Mouse (Mus musculus): ENCODE measurements around the gene Krtap5-2. TPM values are rescaled to one million over a fixed set of nuclear protein-coding genes. Genes with fewer than 3 reads are reported as not detected.
"Not testable (repeated sequence)": the region's sequence is repeated elsewhere in the genome, so short reads cannot be mapped to it uniquely, and the experiment has no call there.

The Krtap5-2 gene
- polyA plus RNA-seq, 1 experiment from 2014 or later = not detected

GRCm38 (mm10) chr7:142165639-142166038, 10.2 kb downstream of the Krtap5-2 start, which contains the start of gene Gm4553:
TSS of gene Gm4553 (minus strand) at chr7:142165739.
- not testable (repeated sequence) for H3K9me3 ChIP-seq; H3K4me3 ChIP-seq (replicated peaks); H3K36me3 ChIP-seq; H3K27ac ChIP-seq; H3K4me1 ChIP-seq; H3K9ac ChIP-seq; ATAC-seq (ENCODE audit: insufficient read depth, low FRiP score, low read depth); H3K4me2 ChIP-seq; H3K27me3 ChIP-seq (replicated peaks)

- 89% methylated on average over 3 of the region's 3 CpGs for WGBS
- H3K27me3 ChIP-seq (replicated peaks) = no peaks in the 10 kb centered on the region
- no peak overlapping the region for H3K4me2 ChIP-seq
- H3K9me3 ChIP-seq = no peaks in the 10 kb centered on the region
- H3K9ac ChIP-seq = no peak overlapping the region
- H3K4me1 ChIP-seq = no peaks in the 10 kb centered on the region
- ATAC-seq (ENCODE audit: insufficient read depth, low FRiP score, low read depth) = no peak
- no peaks in the 10 kb centered on the region for H3K36me3 ChIP-seq
- no peak overlapping the region for H3K4me3 ChIP-seq (replicated peaks)
- no peak overlapping the region for H3K27ac ChIP-seq
These were observed 16.4 kb downstream of the Krtap5-2 start for GRCm38 (mm10) chr7:142159366-142159765.

- not testable (repeated sequence) for H3K36me3 ChIP-seq; H3K4me1 ChIP-seq; H3K4me3 ChIP-seq (replicated peaks); H3K9me3 ChIP-seq; H3K4me2 ChIP-seq; H3K27ac ChIP-seq; ATAC-seq (ENCODE audit: insufficient read depth, low FRiP score, low read depth); H3K27me3 ChIP-seq (replicated peaks); H3K9ac ChIP-seq
- 39% methylated on average over 2 of the region's 2 CpGs for WGBS
These were observed 18.8 kb downstream of the Krtap5-2 start, which contains the start of gene Gm29735 for GRCm38 (mm10) chr7:142157013-142157412. TSS of gene Gm29735 (minus strand) at chr7:142157113.

GRCm38 (mm10) chr7:142155308-142155707, 20.5 kb downstream of the Krtap5-2 start:
- Histone ChIP-seq H3K27ac (no peak overlapping the region), H3K36me3 (no peaks in the 10 kb centered on the region), H3K4me2 (no peak overlapping the region), H3K9me3 (no peaks in the 10 kb centered on the region), H3K4me3 (replicated peaks) (no peak overlapping the region), H3K27me3 (replicated peaks) (no peaks in the 10 kb centered on the region), H3K4me1 (no peaks in the 10 kb centered on the region), H3K9ac (no peak overlapping the region)
- no peak for ATAC-seq (ENCODE audit: insufficient read depth, low FRiP score, low read depth)
- WGBS = 43% methylated on average over 1 of the region's 1 CpGs

GRCm38 (mm10) chr7:142152191-142152590, 23.6 kb downstream of the Krtap5-2 start:
- no peak overlapping the region for H3K9ac ChIP-seq
- no peaks in the 10 kb centered on the region for H3K9me3 ChIP-seq
- ATAC-seq (ENCODE audit: insufficient read depth, low FRiP score, low read depth) = no peak
- H3K27me3 ChIP-seq (replicated peaks) = no peaks in the 10 kb centered on the region
- H3K4me3 ChIP-seq (replicated peaks) = no peak overlapping the region
- H3K36me3 ChIP-seq = no peaks in the 10 kb centered on the region
- no peak overlapping the region for H3K27ac ChIP-seq
- 82% methylated on average over 4 of the region's 4 CpGs for WGBS
- no peak overlapping the region for H3K4me2 ChIP-seq
- H3K4me1 ChIP-seq = no peaks in the 10 kb centered on the region

GRCm38 (mm10) chr7:142148633-142149032, 27.2 kb downstream of the Krtap5-2 start:
- H3K27ac ChIP-seq = no peak overlapping the region
- no peaks in the 10 kb centered on the region for H3K9me3 ChIP-seq
- H3K4me1 ChIP-seq = no peaks in the 10 kb centered on the region
- no peak overlapping the region for H3K9ac ChIP-seq
- H3K36me3 ChIP-seq = no peaks in the 10 kb centered on the region
- H3K27me3 ChIP-seq (replicated peaks) = no peaks in the 10 kb centered on the region
- H3K4me3 ChIP-seq (replicated peaks) = no peak overlapping the region
- no peak overlapping the region for H3K4me2 ChIP-seq
- no peak for ATAC-seq (ENCODE audit: insufficient read depth, low FRiP score, low read depth)

GRCm38 (mm10) chr7:142146033-142146432, 29.8 kb downstream of the Krtap5-2 start:
- ATAC-seq (ENCODE audit: insufficient read depth, low FRiP score, low read depth) = no peak

GRCm38 (mm10) chr7:142145413-142145940, 30.3 kb downstream of the Krtap5-2 start:
- no peak for ATAC-seq (ENCODE audit: insufficient read depth, low FRiP score, low read depth)
- Histone ChIP-seq H3K27me3 (replicated peaks) (no peaks in the 10 kb centered on the region), H3K4me2 (no peak overlapping the region), H3K27ac (no peak overlapping the region), H3K9ac (no peak overlapping the region), H3K4me1 (no peaks in the 10 kb centered on the region), H3K36me3 (no peaks in the 10 kb centered on the region), H3K9me3 (no peaks in the 10 kb centered on the region), H3K4me3 (replicated peaks) (no peak overlapping the region)
- 34% methylated on average over 4 of the region's 4 CpGs for WGBS

More at GRCm38 (mm10) chr7:142146033-142146432, 29.8 kb downstream of the Krtap5-2 start:
- Histone ChIP-seq H3K4me2 (no peak overlapping the region), H3K9ac (no peak overlapping the region), H3K4me1 (no peaks in the 10 kb centered on the region), H3K9me3 (no peaks in the 10 kb centered on the region), H3K36me3 (no peaks in the 10 kb centered on the region), H3K4me3 (replicated peaks) (no peak overlapping the region), H3K27ac (no peak overlapping the region), H3K27me3 (replicated peaks) (no peaks in the 10 kb centered on the region)
- 3% methylated on average over 1 of the region's 1 CpGs for WGBS

GRCm38 (mm10) chr7:142144507-142144906, 31.3 kb downstream of the Krtap5-2 start, which contains the start of gene Gm45337:
TSS of gene Gm45337 (minus strand) at chr7:142144607.
- ATAC-seq (ENCODE audit: insufficient read depth, low FRiP score, low read depth) = no peak
- WGBS = 67% methylated on average over 1 of the region's 1 CpGs
- no peak within 1 kb of the TSS for H3K27ac ChIP-seq

GRCm38 (mm10) chr7:142143506-142144010, 32.2 kb downstream of the Krtap5-2 start:
- H3K4me2 ChIP-seq; H3K4me3 ChIP-seq (replicated peaks); H3K36me3 ChIP-seq; H3K27ac ChIP-seq; H3K9me3 ChIP-seq; H3K27me3 ChIP-seq (replicated peaks); H3K9ac ChIP-seq; H3K4me1 ChIP-seq; ATAC-seq (ENCODE audit: insufficient read depth, low FRiP score, low read depth): not testable (repeated sequence)
- WGBS = 41% methylated on average over 1 of the region's 1 CpGs

More at GRCm38 (mm10) chr7:142144507-142144906, 31.3 kb downstream of the Krtap5-2 start, which contains the start of gene Gm45337:
- Histone ChIP-seq H3K4me2 (no peak within 1 kb of the TSS), H3K27me3 (replicated peaks) (no peaks in the 10 kb centered on the region), H3K9me3 (no peaks in the 10 kb centered on the region), H3K9ac (no peak within 1 kb of the TSS), H3K4me3 (replicated peaks) (no peak within 1 kb of the TSS), H3K4me1 (no peaks in the 10 kb centered on the region), H3K36me3 (no peaks in the 10 kb centered on the region)

- H3K9ac ChIP-seq = no peak overlapping the region
- H3K27me3 ChIP-seq (replicated peaks) = no peaks in the 10 kb centered on the region
- no peak for ATAC-seq (ENCODE audit: insufficient read depth, low FRiP score, low read depth)
- 30% methylated on average over 1 of the region's 1 CpGs for WGBS
- H3K4me3 ChIP-seq (replicated peaks) = no peak overlapping the region
- H3K4me2 ChIP-seq = no peak overlapping the region
- no peak overlapping the region for H3K27ac ChIP-seq
- no peaks in the 10 kb centered on the region for H3K36me3 ChIP-seq
- H3K4me1 ChIP-seq = no peaks in the 10 kb centered on the region
- no peaks in the 10 kb centered on the region for H3K9me3 ChIP-seq
These were observed 35.1 kb downstream of the Krtap5-2 start for GRCm38 (mm10) chr7:142140696-142141095.

GRCm38 (mm10) chr7:142135934-142136333, 39.9 kb downstream of the Krtap5-2 start, which contains the start of gene Gm39115:
TSS of gene Gm39115 (minus strand) at chr7:142136034.
- not testable (repeated sequence) for H3K9me3 ChIP-seq; H3K36me3 ChIP-seq; ATAC-seq (ENCODE audit: insufficient read depth, low FRiP score, low read depth); H3K4me1 ChIP-seq; H3K27ac ChIP-seq; H3K9ac ChIP-seq; H3K4me2 ChIP-seq; H3K4me3 ChIP-seq (replicated peaks); H3K27me3 ChIP-seq (replicated peaks)
- WGBS = 46% methylated on average over 2 of the region's 2 CpGs

Measured in stomach, embryonic 15.5 days (tissue).